Mouse (Mus musculus) hindbrain, embryonic 11.5 days (tissue): ENCODE results near the gene Chd4. TPM values are rescaled to one million over a fixed set of nuclear protein-coding genes. Genes with fewer than 3 reads are reported as not detected.

Experiments
- ATAC-seq: fragments of 200-750 bp; cut with Nextera tagmentation; 2 replicates; pipeline ENCODE4 v1.8.0; 2017; ENCODE audit warnings: mild to moderate bottlenecking, moderate TSS enrichment, moderate library complexity; ENCODE audit not compliant: low FRiP score
- DNase-seq: peaks from one replicate; pipeline ENCODE4 v3.0.0-alpha.2; 2015; ENCODE audit warnings: low spot score
- H3K27ac ChIP-seq: fragments of 300-500 bp; sonication (generic); 2 replicates; pipeline ENCODE4 v1.5.1; 2014; ENCODE audit warnings: mild to moderate bottlenecking, low read depth, low read length
- H3K27me3 ChIP-seq: fragments of 300-500 bp; sonication (generic); 2 replicates; pipeline ENCODE4 v1.6.1; 2014; ENCODE audit warnings: mild to moderate bottlenecking, low read length, moderate library complexity, mixed read lengths; ENCODE audit not compliant: control insufficient read depth, insufficient read depth
- H3K36me3 ChIP-seq: fragments of 300-500 bp; sonication (generic); 2 replicates; pipeline ENCODE4 v1.6.1; 2014; ENCODE audit warnings: mild to moderate bottlenecking, low read length, moderate library complexity, mixed read lengths; ENCODE audit not compliant: control insufficient read depth, insufficient read depth
- H3K4me1 ChIP-seq: fragments of 300-500 bp; sonication (generic); replicated peaks from 2 replicates; pipeline ENCODE4 v1.6.1; 2014; ENCODE audit warnings: low read length, mixed read lengths; ENCODE audit not compliant: control insufficient read depth, insufficient read depth
- H3K4me2 ChIP-seq: fragments of 300-500 bp; sonication (generic); replicated peaks from 2 replicates; pipeline ENCODE4 v1.6.1; 2014; ENCODE audit warnings: mild to moderate bottlenecking, low read depth, low read length
- H3K4me3 ChIP-seq: fragments of 300-500 bp; sonication (generic); 2 replicates; pipeline ENCODE4 v1.5.1; 2014; ENCODE audit warnings: low read depth, low read length
- H3K9ac ChIP-seq: fragments of 300-500 bp; sonication (generic); 2 replicates; pipeline ENCODE4 v1.6.1; 2014; ENCODE audit warnings: low read depth, low read length
- H3K9me3 ChIP-seq: fragments of 300-500 bp; sonication (generic); 2 replicates; pipeline ENCODE4 v1.6.1; 2016; ENCODE audit warnings: low read length; ENCODE audit not compliant: control insufficient read depth
- WGBS: fragments of 180-500 bp; shearing (Covaris S2); extraction: QIAGEN DNeasy Blood & Tissue Kit; methylation state at CpG from one replicate; pipeline ENCODE4 v1.1.7; 2014; 5-methylcytosine and 5-hydroxymethylcytosine counted together
- polyA plus RNA-seq: library from polyadenylated mRNA; unstranded; fragments of >200 nt; fragmentation: Nextera tagmentation; extraction: Ambion mirVana; gene quantifications from 2 replicates; pipeline ENCODE4 v1.2.1, GENCODE M21; 2014

Gene Chd4
- polyA plus RNA-seq, 1 experiment from 2014 or later, result 130 TPM

GRCm38 (mm10) chr6:125142436-125142835 lies 46.7 kb downstream of the Chd4 start:
- H3K4me2 ChIP-seq, result no peak overlapping the region
- H3K4me1 ChIP-seq, result peaks cover 10% of the 10 kb centered on the region; the same call in 1 of the 2 replicates
- peaks cover 5% of the 10 kb centered on the region for H3K36me3 ChIP-seq
- ATAC-seq, result no peak
- 94% methylated on average over 8 of the region's 8 CpGs for WGBS
- no peak overlapping the region for H3K27ac ChIP-seq
- no peak overlapping the region for H3K9ac ChIP-seq
- no peaks in the 10 kb centered on the region for H3K27me3 ChIP-seq
- H3K9me3 ChIP-seq, result no peaks in the 10 kb centered on the region
- H3K4me3 ChIP-seq, result no peak overlapping the region
- DNase-seq, result no peak

GRCm38 (mm10) chr6:125143128-125143527 lies 47.3 kb downstream of the Chd4 start:
- H3K36me3 ChIP-seq, result peaks cover 3% of the 10 kb centered on the region; the same call in 1 of the 2 replicates
- no peak for ATAC-seq
- H3K4me2 ChIP-seq, result no peak overlapping the region
- peaks cover 10% of the 10 kb centered on the region; the same call in 1 of the 2 replicates for H3K4me1 ChIP-seq
- no peaks in the 10 kb centered on the region for H3K9me3 ChIP-seq
- WGBS, result 74% methylated on average over 3 of the region's 3 CpGs
- H3K27ac ChIP-seq, result no peak overlapping the region
- H3K4me3 ChIP-seq, result no peak overlapping the region
- DNase-seq, result no peak
- H3K9ac ChIP-seq, result no peak overlapping the region
- no peaks in the 10 kb centered on the region for H3K27me3 ChIP-seq

- Histone ChIP-seq H3K9ac (no peak overlapping the region), H3K4me2 (no peak overlapping the region), H3K27me3 (no peaks in the 10 kb centered on the region), H3K4me1 (peaks cover 10% of the 10 kb centered on the region; the same call in 1 of the 2 replicates), H3K36me3 (peaks cover 3% of the 10 kb centered on the region; the same call in 1 of the 2 replicates), H3K9me3 (no peaks in the 10 kb centered on the region), H3K27ac (no peak overlapping the region), H3K4me3 (no peak overlapping the region)
- WGBS, result 84% methylated on average over 9 of the region's 9 CpGs
- ATAC-seq (no peak), DNase-seq (no peak)
Observed at GRCm38 (mm10) chr6:125143904-125144303, 48.1 kb downstream of the Chd4 start.

- 0% methylated on average over 16 of the region's 16 CpGs for WGBS
Observed at GRCm38 (mm10) chr6:125145001-125145400, 49.2 kb downstream of the Chd4 start, which contains the start of gene Iffo1. Gene Iffo1, plus strand, starts transcription at chr6:125145241.

GRCm38 (mm10) chr6:125145479-125145951 lies 49.7 kb downstream of the Chd4 start:
- Histone ChIP-seq H3K9ac (peak overlapping the region; percentile 84), H3K36me3 (no peaks in the 10 kb centered on the region), H3K9me3 (no peaks in the 10 kb centered on the region), H3K27ac (peak overlapping the region; percentile 87), H3K4me1 (peaks cover 10% of the 10 kb centered on the region; the same call in 1 of the 2 replicates), H3K4me2 (peak overlapping the region; percentile 91), H3K4me3 (peak overlapping the region; percentile 62), H3K27me3 (no peaks in the 10 kb centered on the region)
- DNase-seq, result no peak
- 1% methylated on average over 33 of the region's 35 CpGs for WGBS
- peak; percentile 81 for ATAC-seq

More at GRCm38 (mm10) chr6:125145001-125145400, 49.2 kb downstream of the Chd4 start, which contains the start of gene Iffo1:
- peak within 1 kb of the TSS; percentile 91 for H3K4me2 ChIP-seq
- no peaks in the 10 kb centered on the region for H3K27me3 ChIP-seq
- peak; percentile 97 for ATAC-seq
- peaks cover 10% of the 10 kb centered on the region; the same call in 1 of the 2 replicates for H3K4me1 ChIP-seq
- H3K4me3 ChIP-seq, result peak within 1 kb of the TSS; percentile 62
- H3K27ac ChIP-seq, result peak within 1 kb of the TSS; percentile 87
- H3K9ac ChIP-seq, result peak within 1 kb of the TSS; percentile 84
- peak; percentile 93 for DNase-seq
- H3K36me3 ChIP-seq, result no peaks in the 10 kb centered on the region
- no peaks in the 10 kb centered on the region for H3K9me3 ChIP-seq

- H3K27ac ChIP-seq, result no peak overlapping the region
- H3K4me1 ChIP-seq, result peaks cover 10% of the 10 kb centered on the region; the same call in 1 of the 2 replicates
- H3K36me3 ChIP-seq, result no peaks in the 10 kb centered on the region
Observed at GRCm38 (mm10) chr6:125146148-125146547, 50.4 kb downstream of the Chd4 start.

GRCm38 (mm10) chr6:125146797-125147196 lies 51.0 kb downstream of the Chd4 start:
- no peak overlapping the region for H3K9ac ChIP-seq
- no peak overlapping the region for H3K27ac ChIP-seq
- no peak overlapping the region for H3K4me3 ChIP-seq
- no peaks in the 10 kb centered on the region for H3K9me3 ChIP-seq
- ATAC-seq (no peak), DNase-seq (no peak)
- H3K4me1 ChIP-seq, result peaks cover 10% of the 10 kb centered on the region; the same call in 1 of the 2 replicates
- H3K4me2 ChIP-seq, result peak overlapping the region; percentile 91
- 83% methylated on average over 4 of the region's 4 CpGs for WGBS
- H3K27me3 ChIP-seq, result no peaks in the 10 kb centered on the region
- H3K36me3 ChIP-seq, result no peaks in the 10 kb centered on the region

More at GRCm38 (mm10) chr6:125146148-125146547, 50.4 kb downstream of the Chd4 start:
- peak overlapping the region; percentile 62 for H3K4me3 ChIP-seq
- peak overlapping the region; percentile 91 for H3K4me2 ChIP-seq
- ATAC-seq, result no peak
- H3K9ac ChIP-seq, result peak overlapping the region; percentile 84
- no peak for DNase-seq
- H3K27me3 ChIP-seq, result no peaks in the 10 kb centered on the region
- H3K9me3 ChIP-seq, result no peaks in the 10 kb centered on the region
- 57% methylated on average over 7 of the region's 7 CpGs for WGBS

- peak overlapping the region; percentile 8; the same call in 1 of the 2 replicates for H3K4me3 ChIP-seq
- H3K36me3 ChIP-seq, result no peaks in the 10 kb centered on the region
- H3K4me2 ChIP-seq, result peak overlapping the region; percentile 91
- no peaks in the 10 kb centered on the region for H3K9me3 ChIP-seq
- WGBS, result 69% methylated on average over 10 of the region's 10 CpGs
- H3K9ac ChIP-seq, result peak overlapping the region; percentile 34; the same call in 1 of the 2 replicates
- H3K27ac ChIP-seq, result peak overlapping the region; percentile 42; the same call in 1 of the 2 replicates
- H3K27me3 ChIP-seq, result no peaks in the 10 kb centered on the region
- peaks cover 10% of the 10 kb centered on the region; the same call in 1 of the 2 replicates for H3K4me1 ChIP-seq
- no peak for ATAC-seq
- DNase-seq, result no peak
Observed at GRCm38 (mm10) chr6:125147329-125147728, 51.5 kb downstream of the Chd4 start.
